Mouse (Mus musculus) bone marrow macrophage, adult 2 months (primary cell): ENCODE measurements around the gene Cnksr1. TPM values are rescaled to one million over a fixed set of nuclear protein-coding genes. Genes with fewer than 3 reads are reported as not detected.
"Not testable (repeated sequence)": the region's sequence is repeated elsewhere in the genome, so short reads cannot be mapped to it uniquely, and the experiment has no call there.

Experiments
- H3K27ac ChIP-seq: 2 replicates; pipeline ENCODE4 v1.5.1; 2012; ENCODE audit warnings: low read depth, low read length; ENCODE audit not compliant: insufficient read depth
- H3K4me1 ChIP-seq: 2 replicates; pipeline ENCODE4 v1.6.1; 2012; ENCODE audit warnings: low read length; ENCODE audit not compliant: control insufficient read depth, insufficient read depth
- H3K4me3 ChIP-seq: 2 replicates; pipeline ENCODE4 v1.5.1; 2012; ENCODE audit warnings: mild to moderate bottlenecking, low read length, moderate library complexity; ENCODE audit not compliant: insufficient read depth
- CTCF ChIP-seq: IDR thresholded peaks from 2 replicates; pipeline ENCODE4 v1.5.1; 2012; ENCODE audit warnings: low read depth, mild to moderate bottlenecking, low read length, moderate library complexity
- POLR2A ChIP-seq: IDR thresholded peaks from 2 replicates; pipeline ENCODE4 v1.6.1; 2012; ENCODE audit warnings: mild to moderate bottlenecking, low read depth, low read length, borderline replicate concordance
- polyA plus RNA-seq: library from polyadenylated mRNA; stranded (reverse); fragments of >200 nt; gene quantifications from 2 replicates; pipeline ENCODE4 v1.2.4, GENCODE M21; 2012; ENCODE audit not compliant: missing spikeins, insufficient read depth, insufficient read length

Gene Cnksr1
- not detected in 2 replicates for polyA plus RNA-seq

- H3K4me3 ChIP-seq = 0 out of 2 replicates have a peak within 1 kb of the TSS, but pooled peaks have one; percentile 0
- H3K4me1 ChIP-seq = peaks cover 4% of the 10 kb centered on the region; the same call in 1 of the 2 replicates
- no peak for TF ChIP-seq CTCF
- no peak for TF ChIP-seq POLR2A
- H3K27ac ChIP-seq = no peak within 1 kb of the TSS
Observed at GRCm38 (mm10) chr4:134238279-134238651, at the start of gene Cnksr1. Cnksr1 (minus strand) TSS chr4:134238399.

DNA sequence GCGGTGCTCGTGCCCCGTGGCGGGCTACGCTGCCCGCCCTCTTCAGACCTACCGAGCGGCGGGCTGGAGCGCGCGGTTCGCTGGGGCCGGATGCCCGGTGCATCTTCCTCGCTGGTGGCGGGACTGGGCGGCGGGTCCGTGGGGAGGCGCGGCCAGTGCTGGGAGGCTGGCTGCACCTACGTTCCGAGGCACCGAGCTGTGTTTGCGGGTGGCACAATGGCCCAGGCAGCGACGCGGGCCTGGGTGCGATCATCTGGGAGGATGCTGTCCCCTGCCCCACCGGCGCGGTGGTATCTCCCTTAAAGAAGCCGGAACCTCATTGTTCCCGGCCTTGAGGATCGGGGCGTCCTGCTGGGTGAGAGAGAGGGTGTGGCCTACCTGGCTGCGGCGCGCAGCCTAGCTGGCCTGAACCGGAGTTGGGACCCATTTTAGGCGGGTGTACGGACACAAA lies 49.4 kb upstream of the Cnksr1 start, which contains the start of gene Pdik1l:
Pdik1l (minus strand) TSS at position 321 of the 451 bp plus-strand sequence.
- H3K27ac ChIP-seq = peak within 1 kb of the TSS; percentile 79
- H3K4me3 ChIP-seq = peak within 1 kb of the TSS; percentile 99
- H3K4me1 ChIP-seq = peaks cover 22% of the 10 kb centered on the region
- TF ChIP-seq POLR2A = no peak
- no peak for TF ChIP-seq CTCF

DNA sequence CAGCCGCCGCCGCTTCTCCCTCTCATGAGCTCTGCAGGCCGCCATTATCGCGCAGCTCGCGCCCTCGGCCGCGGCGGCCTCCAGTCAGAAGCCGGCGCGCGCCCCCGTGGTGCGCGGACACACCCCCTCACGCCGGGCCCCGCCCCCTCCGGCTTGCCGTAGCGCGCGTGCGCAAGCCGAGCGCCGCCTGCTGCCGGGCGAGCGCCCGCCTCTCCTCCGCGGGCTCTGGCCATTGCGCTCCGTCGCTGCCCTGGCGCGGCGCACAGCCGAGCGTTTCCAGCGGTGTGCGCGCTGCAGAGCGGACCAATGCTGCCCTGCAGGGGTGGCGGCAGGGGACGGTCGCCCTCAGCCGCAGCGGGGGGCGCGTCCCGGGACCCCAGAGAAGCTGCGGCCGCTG lies 49.0 kb upstream of the Cnksr1 start:
- Histone ChIP-seq H3K27ac (peak overlapping the region; percentile 79), H3K4me1 (peaks cover 22% of the 10 kb centered on the region), H3K4me3 (peak overlapping the region; percentile 99)
- peak; percentile 44; the same call in 1 of the 2 replicates for TF ChIP-seq POLR2A
- no peak for TF ChIP-seq CTCF

- peak overlapping the region; percentile 99 for H3K4me3 ChIP-seq
- H3K27ac ChIP-seq = peak overlapping the region; percentile 58
- TF ChIP-seq CTCF (no peak), POLR2A (no peak)
- H3K4me1 ChIP-seq = peaks cover 20% of the 10 kb centered on the region
Observed at GRCm38 (mm10) chr4:134286226-134287167, 48.3 kb upstream of the Cnksr1 start.

GRCm38 (mm10) chr4:134284942-134285341 lies 46.7 kb upstream of the Cnksr1 start:
- no peak for TF ChIP-seq POLR2A
- no peak for TF ChIP-seq CTCF
- H3K4me1 ChIP-seq = peaks cover 17% of the 10 kb centered on the region
- H3K4me3 ChIP-seq = no peak overlapping the region
- H3K27ac ChIP-seq = no peak overlapping the region

DNA sequence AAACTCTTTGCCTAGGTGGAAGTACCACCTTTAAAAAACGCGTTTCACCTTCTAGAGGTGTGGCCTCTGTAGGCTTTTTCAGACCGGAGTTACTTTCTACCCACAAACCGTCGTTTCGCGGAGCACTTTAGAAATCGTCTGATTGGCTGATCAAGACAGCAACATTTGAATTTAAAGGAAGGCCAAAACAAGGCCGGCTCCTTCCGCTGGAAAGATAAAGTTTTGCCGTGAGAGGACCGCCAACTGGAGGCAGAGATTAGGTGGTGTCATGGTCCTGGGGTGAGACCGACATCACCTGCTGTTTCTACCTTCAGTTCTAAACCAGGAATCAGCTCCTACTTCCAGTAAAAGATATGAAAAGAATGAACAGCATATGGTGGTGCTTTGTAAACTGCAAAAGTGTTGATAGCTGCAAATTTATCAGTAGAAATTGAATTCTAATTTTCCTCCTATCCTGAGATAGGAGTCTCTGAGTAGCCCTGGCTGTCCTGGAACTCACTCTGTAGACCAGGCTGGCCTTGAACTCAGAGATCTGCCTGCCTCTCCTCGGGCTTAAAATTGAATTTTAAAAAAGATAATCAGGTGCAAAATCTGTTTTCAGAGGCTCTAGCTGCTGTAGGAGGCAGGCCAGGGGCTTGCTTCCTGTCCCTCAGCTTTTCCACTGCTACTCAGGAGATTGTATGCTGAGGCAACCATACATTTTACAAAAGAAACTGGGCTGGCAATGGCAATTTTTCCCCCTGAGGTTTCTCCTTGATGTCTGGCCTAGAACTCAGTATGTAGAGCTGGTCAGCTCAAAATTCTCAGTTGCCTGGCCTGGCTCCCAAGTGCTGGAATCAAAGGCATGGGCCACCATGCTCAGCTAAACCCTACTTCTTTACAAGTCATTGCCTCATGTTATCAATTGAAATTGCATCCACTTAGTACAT lies 35.5 kb upstream of the Cnksr1 start:
- TF ChIP-seq CTCF (no peak), POLR2A (no peak)
- no peak overlapping the region for H3K27ac ChIP-seq
- no peak overlapping the region for H3K4me3 ChIP-seq
- peaks cover 4% of the 10 kb centered on the region; the same call in 1 of the 2 replicates for H3K4me1 ChIP-seq

DNA sequence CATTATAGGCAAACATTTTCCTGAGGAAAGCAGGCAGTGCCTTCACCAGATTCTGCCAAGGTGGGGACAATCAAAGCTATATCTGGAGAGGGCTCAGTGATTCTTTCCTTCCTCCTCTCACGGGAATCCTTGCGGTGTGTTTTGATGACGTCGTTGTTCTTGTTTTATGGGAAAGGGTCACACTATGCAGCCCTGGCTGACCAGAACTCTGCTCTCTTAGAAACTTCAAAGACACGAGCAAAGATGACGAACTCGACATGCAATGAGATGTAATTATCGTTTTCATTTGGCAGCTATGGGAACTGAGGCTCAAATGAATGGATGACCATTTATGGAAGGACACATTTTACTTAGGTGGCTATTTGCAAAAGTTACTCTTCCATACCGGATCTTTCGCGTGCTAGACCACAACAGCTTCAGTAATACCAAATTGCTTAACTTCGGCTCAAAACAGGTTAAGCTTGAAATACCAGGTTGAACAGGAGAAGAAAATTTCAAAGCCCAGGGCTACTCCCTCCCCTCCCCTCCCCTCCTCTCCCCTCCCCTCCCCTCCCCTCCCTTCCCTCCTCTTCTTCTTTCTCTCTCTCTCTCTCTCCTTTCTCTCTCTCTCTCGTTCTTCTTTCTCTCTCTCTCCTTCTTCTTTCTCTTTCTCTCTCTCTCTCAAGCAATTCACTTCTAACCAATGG lies 34.7 kb upstream of the Cnksr1 start:
- TF ChIP-seq POLR2A (no peak), CTCF (no peak)
- Histone ChIP-seq H3K4me1 (peaks cover 4% of the 10 kb centered on the region; the same call in 1 of the 2 replicates), H3K4me3 (no peak overlapping the region), H3K27ac (no peak overlapping the region)

GRCm38 (mm10) chr4:134271979-134272378 lies 33.8 kb upstream of the Cnksr1 start:
- no peak for TF ChIP-seq CTCF
- no peak for TF ChIP-seq POLR2A
- H3K4me1 ChIP-seq = peaks cover 4% of the 10 kb centered on the region; the same call in 1 of the 2 replicates
- no peak overlapping the region for H3K4me3 ChIP-seq
- no peak overlapping the region for H3K27ac ChIP-seq

DNA sequence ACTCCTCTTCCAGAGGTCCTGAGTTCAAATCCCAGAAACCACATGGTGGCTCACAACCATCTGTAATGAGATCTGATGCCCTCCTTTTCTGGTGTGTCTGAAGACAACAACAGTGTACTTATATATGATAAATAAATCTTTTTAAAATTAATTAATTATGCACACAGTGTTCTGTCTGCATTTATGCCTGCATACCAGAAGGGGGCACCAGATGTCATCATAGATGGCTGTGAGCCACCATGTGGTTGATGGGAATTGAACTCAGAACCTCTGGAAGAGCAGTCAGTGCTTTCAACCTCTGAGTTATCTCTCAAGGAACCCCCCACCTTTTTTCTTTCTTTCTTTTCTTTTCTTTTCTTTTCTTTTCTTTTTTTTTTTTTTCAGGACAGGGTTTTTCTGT lies 31.4 kb upstream of the Cnksr1 start:
- H3K27ac ChIP-seq, H3K4me1 ChIP-seq, H3K4me3 ChIP-seq: not testable (repeated sequence)
